Mouse (Mus musculus) lung, embryonic 14.5 days (tissue): ENCODE results near the gene Htr5a. TPM values are rescaled to one million over a fixed set of nuclear protein-coding genes. Genes with fewer than 3 reads are reported as not detected.

Source experiments
- ATAC-seq: fragments of 200-750 bp; cut with Nextera tagmentation; 2 replicates; pipeline ENCODE4 v1.8.0; 2017; ENCODE audit warnings: mild to moderate bottlenecking, moderate TSS enrichment, moderate library complexity; ENCODE audit not compliant: insufficient read depth
- DNase-seq: peaks from one replicate; pipeline ENCODE4 v3.0.0-alpha.2; 2015
- H3K27ac ChIP-seq: fragments of 300-500 bp; sonication (generic); 2 replicates; pipeline ENCODE4 v1.5.1; 2014; ENCODE audit warnings: low read depth, mild to moderate bottlenecking, moderate library complexity
- H3K27me3 ChIP-seq: fragments of 300-500 bp; sonication (generic); 2 replicates; pipeline ENCODE4 v1.6.1; 2014; ENCODE audit warnings: low read length, control low read depth; ENCODE audit not compliant: insufficient read depth
- H3K36me3 ChIP-seq: fragments of 300-500 bp; sonication (generic); 2 replicates; pipeline ENCODE4 v1.6.1; 2014; ENCODE audit warnings: control low read depth; ENCODE audit not compliant: insufficient read depth
- H3K4me1 ChIP-seq: fragments of 300-500 bp; sonication (generic); 2 replicates; pipeline ENCODE4 v1.6.1; 2014; ENCODE audit warnings: antibody characterized with exemption, control low read depth; ENCODE audit not compliant: insufficient read depth
- H3K4me2 ChIP-seq: fragments of 300-500 bp; sonication (generic); 2 replicates; pipeline ENCODE4 v1.6.1; 2014; ENCODE audit warnings: mild to moderate bottlenecking
- H3K4me3 ChIP-seq: fragments of 300-500 bp; sonication (generic); 2 replicates; pipeline ENCODE4 v1.5.1; 2014; ENCODE audit warnings: low read depth, low read length
- H3K9ac ChIP-seq: fragments of 300-500 bp; sonication (generic); 2 replicates; pipeline ENCODE4 v1.6.1; 2014
- H3K9me3 ChIP-seq: fragments of 300-500 bp; sonication (generic); 2 replicates; pipeline ENCODE4 v1.6.1; 2016; ENCODE audit warnings: low read depth, low read length, control low read depth
- CTCF ChIP-seq: IDR thresholded peaks from 2 replicates; pipeline ENCODE4 v1.5.1; 2016; ENCODE audit warnings: antibody characterized with exemption, low read depth
- WGBS: fragments of 180-500 bp; shearing (Covaris S2); extraction: QIAGEN DNeasy Blood & Tissue Kit; methylation state at CpG from one replicate; pipeline ENCODE4 v1.1.7; 2014; 5-methylcytosine and 5-hydroxymethylcytosine counted together
- polyA plus RNA-seq: library from polyadenylated mRNA; unstranded; fragments of >200 nt; fragmentation: Nextera tagmentation; extraction: Ambion mirVana; gene quantifications from 2 replicates; pipeline ENCODE4 v1.2.1, GENCODE M21; 2014

Gene Htr5a
- polyA plus RNA-seq, 1 experiment from 2014 or later, result not detected

DNA sequence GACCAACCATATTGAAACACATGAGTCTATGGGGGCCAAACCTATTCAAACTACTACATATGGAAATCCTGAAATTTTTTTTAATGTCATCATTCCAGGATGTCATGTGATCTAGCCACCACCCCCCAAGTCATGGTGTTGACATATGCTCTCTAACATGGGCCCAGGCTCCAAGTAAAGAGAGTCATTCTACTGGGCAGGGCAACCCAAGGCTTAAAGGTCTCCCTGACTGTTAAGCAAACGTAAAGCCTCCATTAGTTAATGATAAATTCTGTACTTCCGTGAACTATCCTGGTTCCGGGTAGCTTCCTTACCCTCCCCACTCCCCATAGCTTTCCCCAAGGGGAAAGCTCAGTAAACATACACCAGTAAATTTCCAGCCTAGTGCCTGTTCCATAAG, 46.1 kb downstream of the Htr5a start:
- Histone ChIP-seq H3K27me3 (no peaks in the 10 kb centered on the region), H3K36me3 (no peaks in the 10 kb centered on the region), H3K9me3 (no peaks in the 10 kb centered on the region), H3K4me1 (no peaks in the 10 kb centered on the region), H3K4me3 (no peak overlapping the region), H3K27ac (no peak overlapping the region), H3K9ac (no peak overlapping the region), H3K4me2 (no peak overlapping the region)
- 72% methylated on average over 3 of the region's 3 CpGs for WGBS
- no peak for TF ChIP-seq CTCF
- no peak for DNase-seq
- no peak for ATAC-seq

DNA sequence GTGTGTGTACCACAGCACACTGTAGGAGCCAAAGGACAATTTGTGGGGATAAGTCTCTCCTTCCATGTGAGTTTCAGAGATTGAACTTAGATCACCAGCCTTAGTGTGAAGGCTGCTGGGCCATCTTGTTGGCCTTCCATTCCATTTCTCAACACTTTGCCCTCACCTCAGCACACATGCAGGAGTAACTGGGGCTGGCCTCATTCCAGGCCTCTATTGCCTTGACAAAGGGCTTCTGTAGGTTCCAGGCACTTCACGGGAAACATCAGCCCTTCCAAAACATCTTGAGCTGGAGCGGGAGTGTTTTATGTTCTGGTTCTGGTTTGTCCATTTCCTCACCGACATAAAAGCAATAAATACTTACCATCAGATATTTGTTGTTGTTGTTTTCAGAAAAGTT, 54.0 kb downstream of the Htr5a start:
- no peaks in the 10 kb centered on the region for H3K27me3 ChIP-seq
- no peaks in the 10 kb centered on the region for H3K4me1 ChIP-seq
- no peak overlapping the region for H3K9ac ChIP-seq
- H3K27ac ChIP-seq, result no peak overlapping the region
- no peak for ATAC-seq
- no peaks in the 10 kb centered on the region for H3K36me3 ChIP-seq
- WGBS, result 81% methylated on average over 3 of the region's 3 CpGs
- no peaks in the 10 kb centered on the region for H3K9me3 ChIP-seq
- H3K4me3 ChIP-seq, result no peak overlapping the region
- H3K4me2 ChIP-seq, result no peak overlapping the region
- TF ChIP-seq CTCF, result no peak
- no peak for DNase-seq

DNA sequence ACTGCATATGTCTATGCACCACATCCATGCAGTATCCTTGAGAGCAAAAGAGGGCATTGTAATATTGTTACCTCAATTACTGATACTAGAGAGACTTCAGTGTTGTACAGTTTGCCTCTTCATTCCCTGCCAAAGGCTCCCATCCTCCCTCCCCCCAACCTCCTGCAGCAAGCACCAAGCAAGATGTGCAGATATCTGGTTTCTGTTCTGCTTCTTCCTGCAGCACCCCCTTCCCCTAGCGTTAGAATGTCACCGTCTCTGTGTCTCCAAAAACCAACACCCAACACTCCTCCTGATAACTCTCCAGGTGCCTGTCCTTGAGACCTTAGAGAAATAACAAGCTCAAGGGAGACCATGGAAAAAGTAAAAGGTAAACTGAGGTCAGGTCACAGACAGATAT, 57.8 kb downstream of the Htr5a start:
- Histone ChIP-seq H3K36me3 (no peaks in the 10 kb centered on the region), H3K4me3 (no peak overlapping the region), H3K27ac (no peak overlapping the region), H3K9ac (no peak overlapping the region), H3K4me1 (no peaks in the 10 kb centered on the region), H3K9me3 (no peaks in the 10 kb centered on the region), H3K27me3 (no peaks in the 10 kb centered on the region), H3K4me2 (no peak overlapping the region)
- WGBS, result 70% methylated on average over 2 of the region's 2 CpGs
- ATAC-seq (no peak), DNase-seq (no peak)
- TF ChIP-seq CTCF, result no peak

DNA sequence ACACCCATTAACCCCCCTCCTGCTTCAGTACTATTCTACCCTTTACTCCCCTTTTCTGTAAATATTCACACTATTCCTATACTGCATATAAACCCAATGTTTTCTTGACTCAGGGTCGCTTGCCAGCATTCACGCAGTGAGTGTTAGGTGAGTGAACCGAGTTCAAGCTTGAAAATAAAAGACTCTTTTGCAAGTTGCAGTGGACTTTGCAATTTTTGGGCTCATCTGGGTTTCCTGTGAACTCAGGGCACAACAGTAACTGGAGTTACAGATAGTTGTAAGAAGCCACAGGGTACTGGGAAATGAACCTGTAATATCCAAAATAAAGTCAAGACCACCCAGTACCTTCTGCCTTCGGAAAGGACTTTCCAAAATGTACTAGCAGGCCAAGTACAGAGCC, 58.2 kb downstream of the Htr5a start:
- Histone ChIP-seq H3K36me3 (no peaks in the 10 kb centered on the region), H3K9ac (no peak overlapping the region), H3K9me3 (no peaks in the 10 kb centered on the region), H3K4me1 (no peaks in the 10 kb centered on the region), H3K4me2 (no peak overlapping the region), H3K27ac (no peak overlapping the region), H3K4me3 (no peak overlapping the region), H3K27me3 (no peaks in the 10 kb centered on the region)
- no peak for DNase-seq
- TF ChIP-seq CTCF, result no peak
- no peak for ATAC-seq
- 82% methylated on average over 4 of the region's 4 CpGs for WGBS

Other genes starting within 250 kb of the Htr5a start
- gene Paxip1, start 50.5 kb upstream of the Htr5a start, polyA plus RNA-seq, result 46.1 and 56.8 TPM in 2 replicates
- 66.5 and 74.8 TPM in 2 replicates for gene Insig1, start 229.2 kb downstream of the Htr5a start, polyA plus RNA-seq